In the genomic region with DNA sequence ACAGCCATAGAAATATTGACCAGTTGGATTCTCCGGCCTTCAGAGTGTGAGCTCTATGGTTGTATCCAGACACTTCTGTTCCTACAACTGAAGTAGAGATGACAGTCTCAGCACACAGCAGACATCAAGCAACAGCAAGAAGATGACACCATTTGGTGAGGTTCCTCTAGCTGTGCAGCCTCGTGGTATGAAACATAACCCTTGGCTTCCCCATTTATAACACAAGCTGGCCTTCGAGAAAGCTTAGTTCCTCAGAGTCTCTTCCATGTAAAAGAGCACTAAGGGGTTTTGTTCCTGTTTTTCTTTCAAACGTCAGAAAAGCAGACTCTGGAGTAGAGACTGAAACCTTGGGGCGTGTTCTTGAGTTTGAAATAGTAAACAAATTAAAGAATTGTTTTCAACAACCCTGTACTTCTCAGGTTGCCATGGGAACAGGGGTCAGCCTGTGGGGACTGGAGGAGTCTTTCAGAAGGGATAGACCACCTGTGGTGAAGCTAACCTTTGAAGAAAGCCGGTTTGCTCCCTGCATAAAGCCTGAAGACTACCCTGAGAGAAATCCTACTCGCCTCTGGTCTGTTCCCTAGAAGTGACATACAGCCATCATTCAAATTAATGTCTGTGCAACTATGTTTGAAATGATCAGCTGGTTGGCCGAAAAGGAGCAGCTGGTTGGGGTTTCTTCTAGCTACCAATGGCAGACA, we compare ENCODE assay signal across 10 mouse cellular contexts.
DNase-seq lines count a peak whose midpoint lies in the region; ATAC-seq lines count a peak whose summit lies in the region.
"Had no signal": no experiment of that assay in that cellular context is flagged by ENCODE, and none has a peak within 500 bp of the region (broad histone marks: within the 10 kb centered on the region; RNA-seq: fewer than 3 reads in every experiment).

No protein-coding gene starts in this region.

- WGBS in midbrain, embryonic 10.5 days = 13% methylated on average over 8 of the region's 8 CpGs
- WGBS in midbrain, embryonic 15.5 days = 12% methylated on average over 8 of the region's 8 CpGs
- 20% methylated on average over 8 of the region's 8 CpGs for WGBS in embryonic facial prominence, embryonic 10.5 days

- H3K36me3 ChIP-seq in midbrain, embryonic 10.5 days = no peaks in the 10 kb centered on the region
- H3K36me3 ChIP-seq in midbrain, embryonic 15.5 days (replicated peaks) = no peaks in the 10 kb centered on the region
- H3K36me3 ChIP-seq in embryonic facial prominence, embryonic 10.5 days (replicated peaks) = no peaks in the 10 kb centered on the region

- H3K4me1 ChIP-seq in midbrain, embryonic 10.5 days = peaks cover 36% of the 10 kb centered on the region
- peaks cover 21% of the 10 kb centered on the region for H3K4me1 ChIP-seq in midbrain, embryonic 15.5 days
- H3K4me1 ChIP-seq in embryonic facial prominence, embryonic 10.5 days = peaks cover 32% of the 10 kb centered on the region

- intact Hi-C loops in gastrocnemius, postnatal 14 days (cut with DNase I; ENCODE audit: low total_unique reads) = no loop called here

- no peak overlapping the region for H3K9ac ChIP-seq in midbrain, embryonic 15.5 days

- no peak for ATAC-seq in midbrain, embryonic 15.5 days (replicated peaks)
- ATAC-seq in megakaryocyte, adult 5-6 weeks (ENCODE audit: poor library complexity, severe bottlenecking) = peak; percentile 96

- H3K9me3 ChIP-seq in midbrain, embryonic 10.5 days (replicated peaks) = no peaks in the 10 kb centered on the region; the same call in 1 of the 2 replicates
- H3K9me3 ChIP-seq in midbrain, embryonic 15.5 days = no peaks in the 10 kb centered on the region
- no peaks in the 10 kb centered on the region for H3K9me3 ChIP-seq in embryonic facial prominence, embryonic 10.5 days

- peak overlapping the region; percentile 56 for H3K27ac ChIP-seq in midbrain, embryonic 10.5 days (replicated peaks)
- no peak overlapping the region for H3K27ac ChIP-seq in midbrain, embryonic 15.5 days
- peak overlapping the region; percentile 54 for H3K27ac ChIP-seq in embryonic facial prominence, embryonic 10.5 days (replicated peaks)

- DNase-seq in midbrain, embryonic 10.5 days (ENCODE audit: low spot score) = peak; percentile 73
- peak; percentile 45 for DNase-seq in embryonic facial prominence, embryonic 10.5 days (ENCODE audit: low spot score)
- DNase-seq in right cerebral cortex, postnatal 10 days (ENCODE audit: low spot score in 2 of 2) = no peak
- DNase-seq in gastrocnemius, postnatal 14 days = no peak
- DNase-seq in urinary bladder, postnatal 4 days (ENCODE audit: low spot score in 2 of 2) = no peak
- DNase-seq: cerebellum, postnatal 36 days; spleen, adult 18-20 months had no signal

- no peak overlapping the region for H3K4me2 ChIP-seq in midbrain, embryonic 15.5 days
- H3K4me2 ChIP-seq: heart, embryonic 11.5 days had no signal

- no peak overlapping the region for H3K4me3 ChIP-seq in midbrain, embryonic 10.5 days
- no peak overlapping the region for H3K4me3 ChIP-seq in midbrain, embryonic 15.5 days
- H3K4me3 ChIP-seq in embryonic facial prominence, embryonic 10.5 days = no peak overlapping the region

- H3K27me3 ChIP-seq in midbrain, embryonic 10.5 days (ENCODE audit: low read depth, poor library complexity, severe bottlenecking) = 0 out of 2 replicates have a peak, but pooled peaks cover 10% of the 10 kb centered on the region
- no peaks in the 10 kb centered on the region for H3K27me3 ChIP-seq in midbrain, embryonic 15.5 days (replicated peaks)
- peaks cover 13% of the 10 kb centered on the region for H3K27me3 ChIP-seq in embryonic facial prominence, embryonic 10.5 days (replicated peaks; ENCODE audit: low read depth, poor library complexity, severe bottlenecking)

Comparison
In these comparisons a context has a peak if more than half of its experiments do, and no peak if none do; other contexts are left out.
1. DNase-seq: peak in midbrain, embryonic 10.5 days (single experiment) and embryonic facial prominence, embryonic 10.5 days (single experiment); none in right cerebral cortex, postnatal 10 days (0 of 2), gastrocnemius, postnatal 14 days (single experiment) and urinary bladder, postnatal 4 days (0 of 2).